Mouse (Mus musculus) thymus, postnatal 14 days (tissue): ENCODE data around the gene Olfr224.
"Not testable (repeated sequence)": the region's sequence is repeated elsewhere in the genome, so short reads cannot be mapped to it uniquely, and the experiment has no call there.

Source experiments
- DNase-seq: peaks from one replicate; pipeline ENCODE4 v3.0.0; 2021

The Olfr224 gene

DNA sequence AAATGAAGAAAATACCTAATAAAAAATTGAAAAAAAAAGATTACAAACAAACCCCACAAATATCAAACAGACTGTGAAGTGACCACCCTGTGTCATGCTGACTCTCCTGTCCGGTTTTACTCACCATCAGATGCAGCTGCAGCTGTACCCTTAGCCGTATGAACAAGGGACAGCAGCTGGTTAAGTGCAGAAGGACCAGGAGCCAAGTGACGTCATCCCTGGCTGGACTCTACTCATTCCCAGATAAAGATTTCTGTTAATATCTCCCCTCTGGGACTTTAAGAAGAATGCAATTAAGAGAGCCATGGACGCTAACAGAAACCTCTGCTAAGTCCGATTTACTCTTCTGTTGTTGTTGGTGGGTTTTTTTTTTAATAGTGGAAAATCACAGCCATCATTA is at the start of gene Olfr224:
Gene Olfr224, minus strand, starts transcription at position 149 of the 400 bp plus-strand sequence.
- DNase-seq = no peak

DNA sequence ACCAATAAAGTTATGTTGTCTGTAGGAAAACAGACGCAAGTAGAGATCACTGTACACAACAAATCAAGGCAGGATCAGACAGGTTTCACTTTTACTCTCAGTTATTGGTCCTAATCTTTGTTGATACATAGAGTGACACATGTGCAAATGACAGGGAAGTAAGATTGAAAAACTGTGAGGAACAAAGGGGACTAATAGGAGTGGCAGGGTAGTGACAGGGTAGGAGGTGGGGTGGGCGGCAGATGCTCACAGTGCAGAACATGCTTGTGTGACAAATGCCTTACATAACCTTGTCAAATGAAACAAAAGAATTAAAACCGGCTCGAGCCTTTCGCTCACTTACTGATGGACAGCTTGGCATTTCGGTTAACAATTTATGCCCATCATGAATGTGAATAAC is 48.4 kb upstream of the Olfr224 start:
- no peak for DNase-seq

- no peak for DNase-seq
Measured at GRCm38 (mm10) chr11:58618369-58618768, 48.0 kb upstream of the Olfr224 start.

DNA sequence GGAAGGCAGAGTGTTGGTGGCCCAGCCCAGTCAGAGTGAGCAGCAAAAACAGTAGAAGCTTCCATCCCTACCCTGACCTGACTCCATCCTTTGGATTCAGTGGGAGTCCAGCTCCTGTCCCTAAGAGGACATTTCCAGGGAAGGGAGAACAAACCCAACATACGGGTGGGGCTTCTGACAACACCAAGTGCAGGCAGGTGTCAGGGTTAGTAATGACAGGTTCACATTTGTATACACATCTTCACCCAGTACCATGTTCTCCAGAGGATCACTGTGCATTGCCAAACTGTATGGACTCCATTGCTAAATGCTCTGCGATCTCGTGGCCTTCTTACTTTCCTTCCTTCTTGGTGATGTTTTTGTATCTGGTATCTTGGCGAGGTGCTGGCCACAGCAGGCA is 45.6 kb upstream of the Olfr224 start, which contains the start of gene 2210407C18Rik:
Gene 2210407C18Rik, minus strand, starts transcription at position 101 of the 400 bp plus-strand sequence.
- no peak for DNase-seq

GRCm38 (mm10) chr11:58614526-58614925 is 44.2 kb upstream of the Olfr224 start:
- DNase-seq = no peak

GRCm38 (mm10) chr11:58613359-58613758 is 43.0 kb upstream of the Olfr224 start:
- DNase-seq = no peak

GRCm38 (mm10) chr11:58607030-58607429 is 36.7 kb upstream of the Olfr224 start:
- DNase-seq = no peak

- DNase-seq = no peak
Measured at GRCm38 (mm10) chr11:58606177-58606919, 36.0 kb upstream of the Olfr224 start.

DNA sequence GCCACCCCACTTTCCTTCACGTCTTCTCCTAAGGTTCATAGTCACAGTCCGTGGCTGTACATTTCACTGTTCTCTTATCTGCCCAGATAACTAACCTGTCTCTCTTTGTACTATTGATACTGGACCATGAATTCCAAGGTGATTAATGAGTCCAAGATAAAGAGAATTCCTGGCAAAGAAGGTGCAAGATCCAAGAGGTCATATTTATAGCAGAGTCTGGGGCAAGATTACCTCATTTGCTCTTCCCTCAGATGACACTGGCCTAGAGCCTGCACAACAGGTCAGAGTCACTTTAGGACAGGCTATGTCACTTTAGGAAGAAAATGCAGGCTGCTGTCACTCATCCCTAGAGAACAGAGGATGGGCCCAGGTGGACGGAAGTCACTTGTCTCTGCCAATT is 34.9 kb upstream of the Olfr224 start:
- DNase-seq = no peak

DNA sequence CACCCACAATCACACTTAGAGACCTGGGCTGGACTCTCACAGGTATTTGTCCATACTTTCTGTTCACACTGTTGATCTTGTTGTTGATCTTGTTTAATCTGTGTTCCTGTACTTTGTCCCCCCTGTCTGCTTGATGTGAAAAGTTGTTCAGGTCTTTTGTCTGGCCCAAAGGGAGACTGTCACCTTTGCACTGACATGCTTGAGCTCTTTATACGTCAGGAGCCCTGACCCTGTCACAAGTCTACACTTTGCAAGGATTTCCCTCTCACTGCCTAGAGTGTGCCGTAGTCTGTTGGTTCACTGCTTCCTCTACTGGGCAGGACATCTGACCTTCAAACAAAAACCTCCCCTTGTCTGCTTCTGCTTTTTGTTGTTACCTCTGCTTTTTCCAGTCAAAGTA is 34.3 kb upstream of the Olfr224 start:
- no peak for DNase-seq

GRCm38 (mm10) chr11:58602800-58603560 is 32.6 kb upstream of the Olfr224 start:
- DNase-seq = no peak

- DNase-seq = no peak
Measured at GRCm38 (mm10) chr11:58602062-58602461, 31.7 kb upstream of the Olfr224 start.

GRCm38 (mm10) chr11:58597837-58598236 is 27.5 kb upstream of the Olfr224 start:
- no peak for DNase-seq

- DNase-seq = no peak
Measured at GRCm38 (mm10) chr11:58594814-58595213, 24.5 kb upstream of the Olfr224 start, which contains the start of gene Olfr324. Gene Olfr324 (plus strand): TSS chr11:58595114.

DNA sequence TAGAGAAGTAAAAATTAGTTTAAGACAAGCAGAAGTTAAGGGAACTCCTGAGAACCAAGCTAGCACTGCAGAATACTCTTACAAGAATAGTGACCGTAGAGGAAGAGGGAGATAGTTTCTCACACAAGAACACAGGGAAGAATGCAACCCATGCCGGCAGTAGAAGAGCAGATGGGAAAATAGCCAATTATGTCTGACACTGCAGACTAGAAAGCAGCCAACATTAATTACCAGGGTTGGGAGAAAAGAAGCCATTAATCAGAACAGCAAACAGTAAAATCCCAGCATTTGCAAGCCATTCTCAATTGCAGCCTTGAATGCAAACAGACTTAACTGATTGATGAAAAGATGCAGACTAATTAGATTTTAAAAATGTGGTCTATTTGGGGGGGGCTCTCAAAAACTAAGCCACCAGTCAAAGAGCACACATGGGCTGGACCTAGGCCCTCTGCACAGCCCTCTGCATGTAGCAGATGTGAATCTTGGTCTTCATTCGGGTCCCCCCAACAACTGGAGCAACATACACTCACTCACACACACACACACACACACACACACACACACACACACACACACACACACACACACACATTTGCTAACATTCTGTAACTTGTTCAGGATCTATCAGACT is 18.4 kb upstream of the Olfr224 start:
- DNase-seq = no peak

GRCm38 (mm10) chr11:58587898-58588348 is 17.6 kb upstream of the Olfr224 start:
- DNase-seq = peak; percentile 38

GRCm38 (mm10) chr11:58578636-58579035 is 8.3 kb upstream of the Olfr224 start:
- no peak for DNase-seq

DNA sequence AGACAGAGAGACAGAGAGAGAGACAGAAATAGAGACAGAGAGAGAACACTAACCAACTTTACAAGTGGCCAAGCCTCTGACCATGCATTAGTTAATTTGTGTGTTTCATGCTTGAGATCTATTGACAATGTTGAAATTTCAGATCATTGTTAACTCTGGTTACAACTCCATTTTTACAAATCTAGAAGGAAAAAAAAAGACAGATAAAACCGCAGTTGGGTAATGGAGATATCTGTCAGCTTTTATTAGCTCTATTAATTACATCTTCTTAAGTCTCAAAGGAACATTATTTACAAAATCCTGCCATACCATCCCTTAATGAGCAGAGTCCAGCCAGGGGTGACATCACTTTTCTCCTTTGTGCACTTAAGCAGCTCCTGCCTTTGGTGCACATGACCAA is 7.1 kb upstream of the Olfr224 start, which contains the start of gene Olfr325:
Gene Olfr325, plus strand, starts transcription at position 301 of the 400 bp plus-strand sequence.
- no peak for DNase-seq

DNA sequence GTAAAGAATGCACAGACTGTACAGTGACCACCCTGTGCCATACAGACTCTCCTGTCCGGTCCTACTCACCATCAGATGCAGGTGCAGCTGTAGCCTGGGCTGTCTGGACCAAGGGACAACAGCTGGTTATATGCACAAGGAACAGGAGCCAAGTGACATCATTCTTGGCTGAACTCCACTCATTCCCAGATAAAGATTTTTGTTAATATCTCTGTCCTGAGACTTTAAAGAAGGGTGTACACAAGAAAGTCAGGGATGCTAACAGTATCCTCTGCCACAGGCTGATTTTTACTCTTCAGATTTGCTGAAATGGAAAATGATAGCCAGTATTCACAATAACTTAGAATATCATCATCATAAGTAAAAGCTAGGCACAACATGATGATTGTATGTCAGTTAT is 14.8 kb downstream of the Olfr224 start, which contains the start of gene Olfr328:
Gene Olfr328, minus strand, starts transcription at position 101 of the 400 bp plus-strand sequence.
- DNase-seq = no peak

DNA sequence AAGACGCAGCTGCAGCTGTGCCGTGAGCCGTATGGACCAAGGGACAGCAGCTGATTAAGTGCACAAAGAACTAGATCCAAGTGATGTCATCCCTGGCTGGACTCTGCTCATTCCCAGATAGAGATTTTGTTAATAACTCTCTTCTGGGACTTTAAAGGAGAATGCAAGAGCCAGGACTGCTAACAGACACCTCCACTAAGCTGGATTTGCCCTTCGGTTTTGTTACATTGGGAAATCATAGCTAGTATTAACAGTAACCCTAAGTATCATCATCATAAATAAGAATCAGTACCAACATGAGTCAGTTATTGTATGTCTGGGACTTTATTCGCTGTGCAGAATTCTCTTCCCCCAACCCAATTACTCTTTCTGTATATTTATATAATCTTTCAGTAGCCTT is 24.0 kb downstream of the Olfr224 start, which contains the start of gene Olfr329-ps:
Gene Olfr329-ps, minus strand, starts transcription at position 101 of the 400 bp plus-strand sequence.
- no peak for DNase-seq

GRCm38 (mm10) chr11:58534736-58535135 is 35.6 kb downstream of the Olfr224 start, which contains the start of gene Olfr330:
Gene Olfr330 (minus strand): TSS chr11:58534836.
- not testable (repeated sequence) for DNase-seq

DNA sequence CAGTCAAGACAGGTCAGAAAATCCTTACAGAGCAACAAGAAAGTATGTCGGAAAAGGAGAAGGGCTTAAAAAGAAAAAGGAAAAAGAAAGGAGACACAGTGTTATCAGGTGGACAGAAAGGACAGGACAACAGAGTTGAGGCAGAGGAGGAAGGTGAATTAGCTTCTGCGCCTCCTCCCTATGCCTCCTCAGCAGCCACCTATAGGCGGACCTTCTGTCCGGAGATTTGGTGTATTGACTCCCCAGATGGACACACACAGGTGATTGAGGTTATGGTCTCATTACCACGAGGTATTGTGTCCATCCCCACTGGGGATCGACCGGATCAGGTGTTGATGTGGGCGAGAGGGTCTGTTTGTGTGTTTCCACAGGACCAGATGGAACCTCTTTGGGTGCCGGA is 50.6 kb downstream of the Olfr224 start:
- peak; percentile 29 for DNase-seq

DNA sequence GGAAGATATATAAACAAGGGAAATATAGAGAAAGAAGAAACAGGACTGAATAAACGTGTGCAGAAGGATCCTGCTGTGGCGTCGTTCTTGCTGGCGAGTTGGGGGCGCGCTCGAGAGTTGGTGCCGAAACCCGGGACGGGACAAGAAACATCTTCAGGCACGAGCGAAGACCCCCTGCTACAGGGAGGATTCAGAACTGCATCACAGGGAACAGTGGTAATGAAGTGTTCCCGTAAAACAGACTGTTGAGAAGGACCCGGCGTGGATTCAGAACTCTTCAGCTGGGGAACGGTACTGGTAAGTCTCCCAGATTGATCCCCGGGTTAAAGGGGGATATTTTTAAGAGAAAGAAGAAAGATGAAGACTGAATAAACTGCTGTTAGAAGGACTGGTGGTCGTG is 51.4 kb downstream of the Olfr224 start:
- peak; percentile 68 for DNase-seq
